Comparison of ENCODE assay signal across 15 mouse cellular contexts in genomic region chr5:115848463-115848862, GRCm38 (mm10). TPM values are rescaled to one million over a fixed set of nuclear protein-coding genes. Genes with fewer than 3 reads are reported as not detected.
A peak's percentile ranks its signal among the peaks of the same experiment; 100 is the strongest.
DNase-seq lines count a peak whose midpoint lies in the region; ATAC-seq and TF ChIP-seq lines count a peak whose summit lies in the region.
"Had no signal": no experiment of that assay in that cellular context is flagged by ENCODE, and none has a peak within 500 bp of the region (broad histone marks: within the 10 kb centered on the region; RNA-seq: fewer than 3 reads in every experiment).

No protein-coding gene starts in this region.

- peaks cover 20% of the 10 kb centered on the region for H3K4me1 ChIP-seq in neural tube, embryonic 15.5 days

- peak overlapping the region; percentile 7; the same call in 1 of the 2 replicates for H3K9ac ChIP-seq in neural tube, embryonic 15.5 days (replicated peaks)
- H3K9ac ChIP-seq: embryonic facial prominence, embryonic 12.5 days; lung, embryonic 15.5 days had no signal

- H3K4me3 ChIP-seq in left cerebral cortex, adult 2 months, result no peak overlapping the region
- no peak overlapping the region for H3K4me3 ChIP-seq in neural tube, embryonic 15.5 days (replicated peaks)
- H3K4me3 ChIP-seq: embryonic facial prominence, embryonic 12.5 days; lung, embryonic 15.5 days had no signal

- no peaks in the 10 kb centered on the region for H3K9me3 ChIP-seq in neural tube, embryonic 15.5 days (replicated peaks)
- H3K9me3 ChIP-seq: embryonic facial prominence, embryonic 12.5 days; lung, embryonic 15.5 days; megakaryocyte, embryonic 14.5 days had no signal

- H3K27ac ChIP-seq in left cerebral cortex, adult 2 months, result peak overlapping the region; percentile 62
- H3K27ac ChIP-seq in neural tube, embryonic 15.5 days (replicated peaks), result peak overlapping the region; percentile 45
- H3K27ac ChIP-seq: embryonic facial prominence, embryonic 12.5 days; lung, embryonic 15.5 days had no signal

- no peaks in the 10 kb centered on the region for H3K27me3 ChIP-seq in neural tube, embryonic 15.5 days (replicated peaks)
- H3K27me3 ChIP-seq: embryonic facial prominence, embryonic 12.5 days; lung, embryonic 15.5 days; megakaryocyte, embryonic 14.5 days had no signal

- peak; percentile 9 for DNase-seq in gastrocnemius, adult 18-20 months (ENCODE audit: low spot score)
- no peak for DNase-seq in gastrocnemius, postnatal 14 days
- DNase-seq in left cerebral cortex, adult 2 months (ENCODE audit: extremely low spot score in 1 of 2, low spot score in 2 of 2), result no peak
- no peak for DNase-seq in left cerebral cortex, adult 11 months (ENCODE audit: low spot score)
- DNase-seq in adipocyte (ENCODE audit: low spot score), result peak; percentile 38
- DNase-seq: cerebellum, postnatal 14 days; kidney, postnatal 10 days; liver; retina, postnatal 1 day had no signal

- no peaks in the 10 kb centered on the region for H3K36me3 ChIP-seq in neural tube, embryonic 15.5 days

- TF ChIP-seq CTCF in left cerebral cortex, adult 2 months (IDR thresholded peaks at IDR 0.05), result no peak

- intact Hi-C loops in gastrocnemius, postnatal 14 days (cut with DNase I; ENCODE audit: low total_unique reads), result no loop called here
- intact Hi-C loops in left cerebral cortex, adult 2 months (cut with DNase I), result loop anchor here (5.0 kb wide), 1 partner anchor 59 kb away; no protein-coding TSS in a partner anchor

- 46% methylated on average over 7 of the region's 7 CpGs for WGBS in neural tube, embryonic 15.5 days

- no peak for ATAC-seq in neural tube, embryonic 15.5 days (ENCODE audit: low FRiP score)
- no peak for ATAC-seq in granulocyte monocyte progenitor cell, adult 5-6 weeks (replicated peaks; ENCODE audit: poor library complexity, severe bottlenecking)

- H3K4me2 ChIP-seq in neural tube, embryonic 15.5 days, result 0 out of 2 replicates have a peak overlapping the region, but pooled peaks have one; percentile 19
- H3K4me2 ChIP-seq: embryonic facial prominence, embryonic 12.5 days; heart, embryonic 11.5 days; lung, embryonic 15.5 days had no signal

RNA-seq across cellular contexts. Expression of gene Cit, which starts 3.4 kb away (rescaled TPM):
- under 1 TPM; 0.19 to 0.43 TPM for total RNA-seq in gastrocnemius, adult 18-20 months (2021)
- total RNA-seq in gastrocnemius, postnatal 14 days (2021), result 1 to 10 TPM; 2.9 to 4.6 TPM
- 100 to 1,000 TPM; 204 to 209 TPM for total RNA-seq in left cerebral cortex, adult 2 months (2021)
- polyA plus RNA-seq in neural tube, embryonic 15.5 days (2015; fragmentation: Nextera tagmentation; extraction: Ambion mirVana), result 38.8 and 40.1 TPM in 2 replicates
- 31.8 and 36.3 TPM in 2 replicates for total RNA-seq in granulocyte monocyte progenitor cell, adult 5-6 weeks (2014; fragmentation: Nextera tagmentation)
- 26.5 and 32.9 TPM in 2 replicates for total RNA-seq in granulocyte monocyte progenitor cell, adult 5-6 weeks (2017)

Comparison
In these comparisons a context has a peak if more than half of its experiments do, and no peak if none do; other contexts are left out.
1. DNase-seq: peak in gastrocnemius, adult 18-20 months (single experiment) and adipocyte (single experiment); none in gastrocnemius, postnatal 14 days (single experiment), left cerebral cortex, adult 2 months (0 of 2) and left cerebral cortex, adult 11 months (single experiment).
2. RNA of gene Cit, which starts 3.4 kb away (total RNA-seq): 204 to 209 TPM in left cerebral cortex, adult 2 months; 26.5 to 36.3 TPM in granulocyte monocyte progenitor cell, adult 5-6 weeks, 2.9 to 4.6 TPM in gastrocnemius, postnatal 14 days and 0.19 to 0.43 TPM in gastrocnemius, adult 18-20 months; every median in the first group is over 4 times any median in the second.